Mouse (Mus musculus): ENCODE results near the gene Aagab. TPM values are rescaled to one million over a fixed set of nuclear protein-coding genes. Genes with fewer than 3 reads are reported as not detected.

The Aagab gene
- polyA plus RNA-seq, 1 experiment from 2014 or later: 54.3 TPM

Other genes starting within 250 kb of the Aagab start
- 40.6 and 41.7 TPM in 2 replicates for gene Map2k5, start 224.8 kb upstream of the Aagab start, polyA plus RNA-seq (2014; fragmentation: Nextera tagmentation; extraction: Ambion mirVana)
- 40.5 and 43.8 TPM in 2 replicates for gene 2300009A05Rik, start 203.4 kb upstream of the Aagab start, polyA plus RNA-seq (2014; fragmentation: Nextera tagmentation; extraction: Ambion mirVana)
- gene Iqch, start 167 bp upstream of the Aagab start, polyA plus RNA-seq (2014; fragmentation: Nextera tagmentation; extraction: Ambion mirVana): 0.12 and 0.19 TPM in 2 replicates
- gene Smad3, start 155.3 kb downstream of the Aagab start, polyA plus RNA-seq (2014; fragmentation: Nextera tagmentation; extraction: Ambion mirVana): 15.2 and 17.6 TPM in 2 replicates